Mouse (Mus musculus) stomach, postnatal 0 days (tissue): Measurements from ENCODE around the gene Gm5129.

Experiments
- CTCF ChIP-seq: IDR thresholded peaks from 2 replicates; pipeline ENCODE4 v1.5.1; 2016; ENCODE audit warnings: antibody characterized with exemption, low read depth, mild to moderate bottlenecking, moderate library complexity
- EP300 ChIP-seq: optimal IDR thresholded peaks from 2 replicates; pipeline ENCODE3; 2016; ENCODE audit warnings: antibody characterized with exemption

GRCm38 (mm10) chr5:29737471-29737870, 1.7 kb upstream of the Gm5129 start:
- TF ChIP-seq CTCF, result no peak
- TF ChIP-seq EP300, result no peak
